Mouse (Mus musculus) limb, embryonic 10.5 days (tissue): ENCODE data around the gene Pla2g16. TPM values are rescaled to one million over a fixed set of nuclear protein-coding genes. Genes with fewer than 3 reads are reported as not detected.

Experiments used
- DNase-seq: peaks from one replicate; pipeline ENCODE4 v3.0.0-alpha.2; 2017; ENCODE audit warnings: low spot score
- H3K27ac ChIP-seq: fragments of 300-500 bp; sonication (generic); 2 replicates; pipeline ENCODE4 v1.5.1; 2016; ENCODE audit warnings: mild to moderate bottlenecking
- H3K27me3 ChIP-seq: fragments of 300-500 bp; sonication (generic); 2 replicates; pipeline ENCODE4 v1.6.1; 2016; ENCODE audit warnings: low read depth, mild to moderate bottlenecking; ENCODE audit not compliant: poor library complexity, severe bottlenecking
- H3K36me3 ChIP-seq: fragments of 300-500 bp; sonication (generic); 2 replicates; pipeline ENCODE4 v1.6.1; 2016; ENCODE audit warnings: mild to moderate bottlenecking, moderate library complexity
- H3K4me1 ChIP-seq: fragments of 300-500 bp; sonication (generic); 2 replicates; pipeline ENCODE4 v1.6.1; 2016
- H3K4me3 ChIP-seq: fragments of 300-500 bp; sonication (generic); 2 replicates; pipeline ENCODE4 v1.5.1; 2016; ENCODE audit warnings: mild to moderate bottlenecking, moderate library complexity
- H3K9me3 ChIP-seq: fragments of 300-500 bp; sonication (generic); replicated peaks from 2 replicates; pipeline ENCODE4 v1.6.1; 2016; ENCODE audit warnings: mild to moderate bottlenecking
- WGBS: fragments of 180-500 bp; shearing (Covaris S2); methylation state at CpG from one replicate; pipeline ENCODE4 v1.1.7; 2016; 5-methylcytosine and 5-hydroxymethylcytosine counted together
- polyA plus RNA-seq: library from polyadenylated mRNA; unstranded; fragments of >200 nt; fragmentation: Nextera tagmentation; extraction: Ambion mirVana; gene quantifications from 2 replicates; pipeline ENCODE4 v1.2.1, GENCODE M21; 2016

Pla2g16 gene
- polyA plus RNA-seq, 1 experiment from 2014 or later = 3.6 TPM

GRCm38 (mm10) chr19:7605930-7606783 lies 48.9 kb downstream of the Pla2g16 start:
- no peaks in the 10 kb centered on the region for H3K36me3 ChIP-seq
- H3K9me3 ChIP-seq = no peaks in the 10 kb centered on the region
- H3K4me3 ChIP-seq = peak overlapping the region; percentile 47
- peak; percentile 74 for DNase-seq
- peaks cover 28% of the 10 kb centered on the region for H3K27me3 ChIP-seq
- H3K27ac ChIP-seq = peak overlapping the region; percentile 83
- WGBS = 2% methylated on average over 15 of the region's 15 CpGs
- H3K4me1 ChIP-seq = peaks cover 33% of the 10 kb centered on the region

DNA sequence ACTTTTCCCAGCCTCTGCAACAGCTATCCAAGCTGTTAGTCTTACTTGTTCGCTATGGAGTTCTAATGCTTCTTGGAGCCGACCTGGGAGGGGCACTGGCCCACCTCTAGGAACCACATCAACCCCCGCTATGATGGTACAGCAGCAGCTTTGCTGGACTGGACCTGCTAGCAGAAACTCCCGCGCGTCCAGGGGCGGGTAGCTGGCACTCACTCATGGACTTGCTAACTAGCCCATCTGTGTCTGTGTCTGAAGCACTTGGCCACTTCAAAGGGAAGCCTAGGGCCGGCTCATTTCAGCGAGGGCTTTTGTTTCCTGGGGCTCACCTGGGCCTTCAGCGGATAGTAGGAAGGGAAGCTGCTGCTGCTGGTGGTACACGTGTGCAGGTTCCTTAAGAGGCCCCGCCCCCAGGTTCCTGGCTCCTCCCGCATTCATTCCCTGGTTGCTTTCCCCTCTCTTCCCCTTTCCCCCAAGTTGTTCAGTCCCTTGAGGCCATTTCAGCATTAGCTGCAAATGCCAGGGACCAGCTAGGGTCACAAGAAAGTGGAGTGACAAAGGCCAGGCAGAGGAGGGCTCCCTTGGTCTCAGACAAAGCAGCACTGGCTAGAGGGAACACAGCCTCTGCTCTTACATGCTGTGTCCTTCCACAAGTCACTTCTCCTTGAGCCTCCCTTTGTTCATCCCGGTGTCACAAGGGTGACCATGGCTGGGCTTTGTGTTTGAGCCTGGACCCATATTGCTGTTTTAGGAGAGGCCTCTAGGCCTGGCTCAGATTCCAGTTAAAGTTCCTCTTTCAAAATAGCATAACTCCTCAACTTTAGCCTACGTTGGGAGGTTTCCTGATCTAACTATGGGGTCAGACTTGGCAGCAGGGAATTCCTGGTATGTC lies 49.8 kb downstream of the Pla2g16 start, which contains the start of gene Lgals12:
Gene Lgals12 (minus strand): TSS at position 393 of the 889 bp plus-strand sequence.
- Histone ChIP-seq H3K4me1 (peaks cover 33% of the 10 kb centered on the region), H3K27me3 (peaks cover 37% of the 10 kb centered on the region), H3K36me3 (no peaks in the 10 kb centered on the region), H3K27ac (peak within 1 kb of the TSS; percentile 83), H3K9me3 (no peaks in the 10 kb centered on the region), H3K4me3 (peak within 1 kb of the TSS; percentile 47)
- WGBS = 5% methylated on average over 15 of the region's 15 CpGs
- peak; percentile 58 for DNase-seq

- H3K36me3 ChIP-seq = no peaks in the 10 kb centered on the region
- peak overlapping the region; percentile 83 for H3K27ac ChIP-seq
- DNase-seq = no peak
- 79% methylated on average over 7 of the region's 7 CpGs for WGBS
- no peaks in the 10 kb centered on the region for H3K9me3 ChIP-seq
- no peak overlapping the region for H3K4me3 ChIP-seq
- peaks cover 40% of the 10 kb centered on the region for H3K4me1 ChIP-seq
- H3K27me3 ChIP-seq = peaks cover 44% of the 10 kb centered on the region
Measured at GRCm38 (mm10) chr19:7607690-7608201, 50.5 kb downstream of the Pla2g16 start.

GRCm38 (mm10) chr19:7611942-7612757 lies 54.9 kb downstream of the Pla2g16 start, which contains the start of gene Hrasls5:
Hrasls5 (plus strand) TSS chr19:7612541.
- peak; percentile 58 for DNase-seq
- no peaks in the 10 kb centered on the region for H3K36me3 ChIP-seq
- peaks cover 20% of the 10 kb centered on the region for H3K4me1 ChIP-seq
- H3K27ac ChIP-seq = peak within 1 kb of the TSS; percentile 77
- peaks cover 60% of the 10 kb centered on the region for H3K27me3 ChIP-seq
- no peaks in the 10 kb centered on the region for H3K9me3 ChIP-seq
- H3K4me3 ChIP-seq = peak within 1 kb of the TSS; percentile 60
- WGBS = 4% methylated on average over 54 of the region's 54 CpGs

DNA sequence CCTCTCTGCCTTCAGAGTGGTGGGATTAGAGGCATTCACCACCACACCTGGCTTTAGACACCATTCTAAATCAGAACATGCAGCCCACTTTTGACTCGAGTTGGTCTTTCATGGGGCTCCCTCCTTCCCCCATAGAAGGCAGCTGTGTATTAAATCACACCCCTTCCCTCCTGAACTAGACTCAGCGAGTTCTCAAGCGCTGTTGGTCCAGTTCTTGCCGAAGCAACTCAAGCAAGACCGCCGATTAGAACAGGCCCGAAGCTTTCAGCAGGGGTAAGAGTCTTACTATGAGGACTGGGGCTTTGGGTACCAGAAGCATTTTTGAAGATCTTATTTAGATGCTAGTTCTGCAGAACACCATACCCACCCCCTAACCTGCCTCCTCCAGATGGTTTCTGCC lies 55.9 kb downstream of the Pla2g16 start:
- DNase-seq = peak; percentile 28
- Histone ChIP-seq H3K4me3 (no peak overlapping the region), H3K4me1 (peaks cover 12% of the 10 kb centered on the region), H3K27me3 (peaks cover 51% of the 10 kb centered on the region), H3K36me3 (no peaks in the 10 kb centered on the region), H3K27ac (no peak overlapping the region), H3K9me3 (no peaks in the 10 kb centered on the region)
- WGBS = 88% methylated on average over 7 of the region's 7 CpGs

DNA sequence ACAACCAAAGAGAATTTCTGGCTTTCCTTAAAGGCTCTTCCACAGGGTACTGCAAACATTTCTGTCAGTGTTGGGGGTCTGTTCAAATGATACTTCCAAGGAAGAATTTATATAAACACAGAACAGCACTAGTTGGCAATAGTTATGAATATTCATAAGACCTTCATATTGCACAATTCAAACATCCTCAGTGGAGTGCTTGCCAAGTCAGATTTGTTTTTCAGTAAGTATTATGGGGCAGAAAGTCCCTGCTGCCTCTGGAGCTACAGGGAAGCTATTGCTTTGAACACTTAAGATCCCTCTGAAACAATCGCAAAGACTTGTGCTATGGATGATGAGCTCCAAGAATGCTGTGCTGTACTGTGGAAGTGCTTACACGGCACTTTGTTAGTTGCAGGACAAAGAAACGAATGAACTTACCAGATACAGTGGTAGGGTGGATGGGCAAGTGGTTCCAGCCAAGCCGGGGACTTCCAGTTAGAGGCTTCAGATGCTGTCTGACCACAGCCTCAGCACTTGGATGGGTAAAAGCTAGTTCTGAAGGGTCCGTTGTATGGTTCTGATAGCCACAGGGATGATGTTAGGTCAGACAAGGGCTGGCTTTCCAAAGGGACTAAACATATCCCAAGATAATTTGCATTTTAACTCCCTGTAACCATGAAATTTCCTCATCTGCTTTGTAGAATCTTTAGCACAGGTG lies 59.1 kb downstream of the Pla2g16 start:
- no peaks in the 10 kb centered on the region for H3K9me3 ChIP-seq
- H3K27ac ChIP-seq = no peak overlapping the region
- H3K4me1 ChIP-seq = peaks cover 12% of the 10 kb centered on the region
- no peak overlapping the region for H3K4me3 ChIP-seq
- no peaks in the 10 kb centered on the region for H3K36me3 ChIP-seq
- no peak for DNase-seq
- peaks cover 36% of the 10 kb centered on the region for H3K27me3 ChIP-seq
- 81% methylated on average over 5 of the region's 5 CpGs for WGBS

DNA sequence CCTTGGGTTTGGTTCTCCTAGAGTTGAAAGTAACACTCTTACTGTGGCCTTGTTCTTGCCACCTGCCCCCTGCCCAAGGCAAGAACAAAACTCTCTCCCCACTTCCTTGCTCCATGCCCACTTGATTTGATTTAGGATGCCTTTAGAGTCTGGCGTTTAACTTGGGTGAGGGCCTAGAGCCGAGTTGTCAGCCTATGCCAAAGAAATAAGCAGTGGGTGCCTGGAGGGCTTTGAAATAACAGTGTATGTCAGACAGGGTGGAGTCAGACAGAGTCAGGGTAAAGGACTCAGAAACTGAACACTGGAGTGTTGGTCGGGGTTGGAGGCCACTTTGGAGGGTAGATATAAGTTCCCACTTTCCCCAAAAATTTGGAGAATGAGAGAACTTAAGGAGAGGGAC lies 59.8 kb downstream of the Pla2g16 start:
- no peaks in the 10 kb centered on the region for H3K36me3 ChIP-seq
- no peak overlapping the region for H3K4me3 ChIP-seq
- no peaks in the 10 kb centered on the region for H3K9me3 ChIP-seq
- peaks cover 11% of the 10 kb centered on the region for H3K4me1 ChIP-seq
- no peak overlapping the region for H3K27ac ChIP-seq
- no peak for DNase-seq
- H3K27me3 ChIP-seq = peaks cover 29% of the 10 kb centered on the region
- WGBS = 66% methylated on average over 3 of the region's 3 CpGs

GRCm38 (mm10) chr19:7617696-7618095 lies 60.4 kb downstream of the Pla2g16 start:
- H3K36me3 ChIP-seq = no peaks in the 10 kb centered on the region
- H3K27ac ChIP-seq = no peak overlapping the region
- WGBS = 46% methylated on average over 7 of the region's 7 CpGs
- no peaks in the 10 kb centered on the region for H3K9me3 ChIP-seq
- no peak overlapping the region for H3K4me3 ChIP-seq
- H3K27me3 ChIP-seq = peaks cover 23% of the 10 kb centered on the region
- H3K4me1 ChIP-seq = peaks cover 5% of the 10 kb centered on the region
- peak; percentile 72 for DNase-seq

DNA sequence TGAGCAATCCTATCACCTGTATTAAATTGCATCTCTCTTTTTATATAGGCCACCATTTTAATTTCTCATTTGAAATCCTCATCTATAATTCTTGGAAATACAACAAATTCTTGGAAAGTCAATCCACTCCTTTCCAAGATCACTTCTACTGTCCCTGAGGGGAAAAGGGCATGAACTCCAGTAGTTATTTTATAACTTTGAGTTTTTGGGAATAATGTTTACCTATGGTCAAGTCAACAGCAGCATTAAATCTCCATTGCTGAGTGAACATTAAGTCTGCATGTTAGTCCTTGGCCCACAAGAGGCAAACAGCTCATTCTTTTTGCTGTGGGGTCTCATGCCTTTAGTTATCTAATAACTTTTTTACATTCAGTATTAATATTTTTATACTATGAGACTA lies 75.8 kb downstream of the Pla2g16 start:
- H3K27me3 ChIP-seq = no peaks in the 10 kb centered on the region
- no peak for DNase-seq
- no peaks in the 10 kb centered on the region for H3K4me1 ChIP-seq
- H3K27ac ChIP-seq = no peak overlapping the region
- no peaks in the 10 kb centered on the region for H3K36me3 ChIP-seq
- H3K9me3 ChIP-seq = no peaks in the 10 kb centered on the region
- no peak overlapping the region for H3K4me3 ChIP-seq

GRCm38 (mm10) chr19:7633786-7634185 lies 76.5 kb downstream of the Pla2g16 start:
- no peaks in the 10 kb centered on the region for H3K36me3 ChIP-seq

More at GRCm38 (mm10) chr19:7633786-7634185, 76.5 kb downstream of the Pla2g16 start:
- WGBS = 74% methylated on average over 1 of the region's 1 CpGs
- DNase-seq = no peak
- H3K27me3 ChIP-seq = no peaks in the 10 kb centered on the region
- no peak overlapping the region for H3K4me3 ChIP-seq
- H3K9me3 ChIP-seq = no peaks in the 10 kb centered on the region
- H3K27ac ChIP-seq = no peak overlapping the region
- H3K4me1 ChIP-seq = no peaks in the 10 kb centered on the region
